Mouse (Mus musculus) lung, adult 2 months (tissue): ENCODE results near the gene Anapc2.

Experiments
- CTCF ChIP-seq: fragments of 200-500 bp; IDR thresholded peaks from 2 replicates; pipeline ENCODE4 v1.5.1; 2011; ENCODE audit warnings: mild to moderate bottlenecking, low read length, control low read depth; ENCODE audit not compliant: insufficient read depth
- POLR2A ChIP-seq: fragments of 200-500 bp; IDR thresholded peaks from 2 replicates; pipeline ENCODE4 v1.6.1; 2011; ENCODE audit warnings: low read depth, mild to moderate bottlenecking, control low read depth, low read length, borderline replicate concordance; ENCODE audit errors: extremely low read depth

DNA sequence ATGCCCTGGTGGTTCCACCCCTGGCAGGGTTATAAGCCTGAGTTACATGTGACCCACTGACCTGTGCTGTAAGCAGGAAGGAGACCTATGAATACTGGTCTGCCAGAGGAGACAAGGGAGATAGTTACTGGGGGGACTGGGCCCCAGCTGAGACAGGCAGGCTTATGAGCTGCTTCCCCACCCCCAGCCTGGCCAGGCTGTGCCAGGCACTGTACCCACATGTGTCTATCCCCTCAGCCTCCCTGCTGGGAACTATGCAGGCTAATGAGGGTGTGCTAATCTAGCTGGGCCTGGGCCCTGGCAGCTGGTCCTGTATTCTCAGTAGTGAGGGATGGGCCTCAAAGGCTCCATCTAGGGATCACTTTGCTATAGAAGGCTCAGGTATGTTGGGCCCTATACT, 5.0 kb upstream of the Anapc2 start:
- no peak for TF ChIP-seq CTCF
- TF ChIP-seq POLR2A, result no peak
